Mouse (Mus musculus) NIH3T3 (cell line): Measurements from ENCODE around the gene Spg20.

ENCODE experiments used
- DNase-seq: peaks from one replicate; pipeline ENCODE4 v3.0.0-alpha.2; 2012; ENCODE audit warnings: low read depth

Gene Spg20

DNA sequence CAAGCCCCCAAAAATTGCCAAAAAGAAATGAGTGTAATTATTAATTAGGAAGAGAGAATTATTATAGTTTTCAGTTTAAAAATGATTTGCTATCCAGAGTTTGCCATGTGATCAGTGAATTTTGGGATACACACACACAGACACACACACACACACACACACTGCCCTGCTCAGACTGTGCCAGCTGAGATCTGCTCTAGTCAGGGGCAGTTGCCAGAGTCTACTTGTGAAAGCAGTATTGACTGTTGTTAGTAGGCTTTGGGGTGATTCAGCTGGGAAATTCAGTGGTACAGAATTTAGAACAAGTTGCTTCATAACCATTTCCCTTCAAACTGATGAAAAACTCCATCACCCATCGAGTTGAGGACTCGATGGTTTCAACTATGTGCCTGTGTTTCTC is 35.2 kb downstream of the Spg20 start:
- no peak for DNase-seq

DNA sequence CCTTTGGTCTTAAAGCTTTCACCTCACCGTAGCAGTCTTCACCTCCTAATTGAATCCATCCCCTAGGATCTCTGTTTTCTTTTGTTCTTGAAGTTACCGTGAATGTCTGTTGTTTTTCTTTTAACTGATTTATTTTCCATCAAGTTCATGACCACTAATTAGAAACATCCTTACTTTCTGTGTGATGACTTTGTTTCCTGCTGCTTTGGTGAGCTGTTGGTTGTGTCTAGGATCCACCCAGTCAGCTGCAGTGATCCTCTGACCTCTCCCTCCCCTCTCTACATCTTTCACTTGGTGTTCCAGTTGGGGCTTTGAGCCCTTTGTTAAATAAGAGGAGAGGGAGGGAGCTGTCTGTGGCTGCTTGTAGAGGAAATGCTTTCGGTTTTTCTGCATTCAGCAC is 36.2 kb downstream of the Spg20 start:
- peak; percentile 25 for DNase-seq

DNA sequence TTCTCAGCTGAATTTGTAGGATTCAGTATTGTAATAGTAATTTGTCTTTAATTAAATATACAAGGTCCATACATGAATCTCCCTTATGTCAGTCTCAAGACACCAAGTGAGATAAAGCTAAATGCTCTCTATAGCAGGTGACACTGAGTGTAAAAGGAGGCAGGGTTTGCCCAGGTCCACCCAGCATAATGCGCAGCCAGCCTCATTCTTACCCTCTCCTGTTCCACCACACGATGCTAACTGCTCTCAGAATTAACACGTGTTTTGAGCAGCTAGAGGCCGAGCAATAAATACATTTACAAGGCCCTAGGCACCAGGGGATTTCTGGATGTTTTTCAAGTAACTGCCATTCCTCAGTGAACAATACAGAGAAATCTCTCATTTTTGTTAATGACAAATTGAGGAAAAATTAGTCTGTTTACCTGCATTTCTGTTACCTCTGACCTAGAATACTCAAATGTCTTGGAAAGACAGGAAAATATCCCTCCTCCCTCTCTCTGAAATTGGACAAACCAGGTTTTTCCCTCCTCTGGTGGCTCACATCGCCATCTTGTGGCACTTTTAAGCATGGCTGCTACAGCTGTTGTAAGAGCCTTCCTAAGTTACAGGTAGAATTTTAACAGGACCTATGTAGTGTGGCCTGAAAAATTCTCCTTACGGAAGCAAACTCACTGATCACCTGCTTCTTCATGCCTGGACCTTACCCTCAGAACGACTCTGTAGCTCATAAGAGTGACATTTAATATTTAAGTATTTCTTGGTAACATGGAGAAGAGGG is 39.9 kb downstream of the Spg20 start:
- peak; percentile 85 for DNase-seq

DNA sequence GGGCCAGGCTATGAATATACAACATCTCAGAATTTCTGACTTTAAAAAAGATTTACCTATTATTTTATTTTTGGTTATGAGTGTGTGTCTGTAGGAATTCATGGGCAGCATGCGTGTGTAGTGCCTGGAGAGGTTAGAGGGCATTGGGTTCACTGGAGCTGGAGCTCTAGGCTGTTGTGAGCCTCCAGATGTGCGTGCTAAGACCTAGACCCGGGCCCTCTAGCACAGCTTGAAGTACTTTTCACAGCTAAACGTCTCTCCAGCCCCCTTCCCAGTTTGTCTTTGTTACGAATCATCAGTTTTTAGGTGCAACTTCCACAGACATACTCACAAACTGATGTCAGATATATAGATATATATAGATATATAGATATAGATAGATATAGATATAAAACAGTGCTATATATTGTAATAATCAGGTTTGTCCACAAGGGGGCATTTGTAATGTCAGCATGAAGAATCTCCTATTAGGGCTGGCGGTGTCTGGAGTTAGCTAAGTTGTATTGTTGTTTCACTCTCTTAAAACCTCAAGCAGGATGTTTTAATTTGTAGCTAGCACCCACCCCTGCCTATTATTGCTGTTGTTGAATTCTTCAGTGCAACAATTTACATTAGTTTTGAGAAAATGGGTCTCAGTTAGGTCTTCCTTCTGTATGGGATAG is 40.9 kb downstream of the Spg20 start:
- DNase-seq, result peak; percentile 87

DNA sequence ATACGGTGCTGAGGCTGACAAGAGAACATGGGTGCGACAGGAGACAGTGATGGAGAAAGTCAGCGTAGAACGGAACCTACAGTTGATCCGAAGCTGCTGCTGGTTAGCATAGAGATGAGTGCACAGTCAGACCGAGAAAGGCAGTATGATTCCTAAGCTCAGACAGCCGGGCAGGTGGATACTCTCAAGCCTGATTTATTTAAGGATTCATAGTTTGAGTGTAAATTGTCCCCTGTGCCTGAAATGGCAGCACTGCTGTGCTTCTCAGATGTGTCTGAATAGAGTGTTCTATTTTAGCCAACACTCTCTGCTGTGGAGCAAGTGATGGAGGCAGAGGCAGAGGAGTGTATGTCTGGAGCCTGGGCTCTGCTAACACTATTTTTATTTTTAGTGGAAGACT is 42.3 kb downstream of the Spg20 start:
- DNase-seq, result no peak

DNA sequence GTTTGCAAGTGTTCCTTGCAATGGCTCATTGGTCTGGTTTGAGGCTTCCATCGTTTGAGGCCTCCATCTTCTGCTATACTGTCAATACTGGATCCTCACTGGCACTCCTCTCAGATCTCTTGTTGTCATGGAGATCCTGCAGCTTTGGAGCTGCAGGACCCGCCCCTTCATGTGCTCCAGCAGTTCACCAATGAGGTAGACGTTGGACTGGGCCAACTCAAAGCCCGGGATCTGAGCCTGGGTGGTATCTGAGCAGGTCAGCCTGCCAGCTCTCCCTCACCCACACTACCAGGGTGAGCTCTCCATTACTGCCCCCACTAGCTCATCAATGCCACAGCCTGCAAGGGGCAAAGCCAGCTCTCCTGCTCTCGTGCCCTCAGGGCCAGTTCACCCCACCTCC is 45.5 kb downstream of the Spg20 start:
- no peak for DNase-seq

DNA sequence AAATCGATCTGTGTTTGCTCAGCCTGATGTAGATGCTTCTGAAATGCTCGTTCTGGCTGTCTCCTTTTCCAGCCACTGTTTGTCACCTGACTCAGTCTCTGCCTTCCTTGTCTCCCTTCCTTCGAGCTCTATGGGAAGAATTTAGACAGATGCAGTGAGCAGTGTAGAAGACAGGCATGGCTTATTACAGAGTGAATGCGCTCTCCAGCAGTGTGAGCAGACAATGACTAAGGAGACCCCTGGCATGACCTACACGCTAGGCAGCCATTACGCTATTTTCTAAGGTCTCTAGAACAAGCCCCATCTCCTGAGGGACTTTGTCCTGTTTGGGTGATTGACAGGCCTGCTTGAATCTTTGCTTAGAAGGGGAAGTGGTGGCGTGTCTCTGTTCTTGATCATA is 49.2 kb downstream of the Spg20 start:
- no peak for DNase-seq

DNA sequence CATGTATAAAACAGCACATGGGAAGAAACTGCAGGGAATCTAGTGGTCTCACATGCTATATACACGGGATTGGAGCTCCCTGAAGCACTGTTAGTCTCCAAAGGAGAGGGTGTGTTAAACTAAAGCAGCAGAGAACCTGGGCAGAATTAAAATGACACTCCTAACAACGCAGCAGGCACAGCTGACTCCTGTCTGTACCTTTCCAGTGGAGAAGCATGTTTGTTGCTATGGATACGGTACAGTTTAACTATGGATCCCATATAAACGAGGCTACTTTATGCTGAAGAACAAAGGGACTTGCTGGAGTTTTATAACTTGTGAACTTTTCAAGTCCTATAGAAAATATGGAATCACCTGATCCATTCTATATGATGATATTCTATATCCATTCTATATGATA is 51.6 kb downstream of the Spg20 start:
- no peak for DNase-seq

DNA sequence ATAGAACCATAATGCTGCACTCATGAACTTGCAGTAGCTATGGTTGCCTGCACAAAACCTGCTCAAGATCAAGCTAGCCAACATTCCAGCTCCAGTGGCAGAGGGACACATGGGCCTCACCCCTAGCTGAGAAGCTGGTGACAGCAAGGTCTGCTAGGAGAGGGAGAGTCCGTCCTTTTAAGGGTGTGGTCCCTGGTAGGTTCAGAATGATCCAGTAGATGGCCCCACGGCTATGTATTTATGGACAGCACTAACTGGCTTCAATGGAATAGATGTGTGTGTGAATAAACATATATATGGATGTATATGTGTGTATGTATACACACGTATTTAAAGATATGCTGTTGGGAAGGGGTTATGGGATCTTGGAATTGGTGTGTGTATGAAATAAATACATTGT is 60.6 kb downstream of the Spg20 start:
- DNase-seq, result peak; percentile 33

DNA sequence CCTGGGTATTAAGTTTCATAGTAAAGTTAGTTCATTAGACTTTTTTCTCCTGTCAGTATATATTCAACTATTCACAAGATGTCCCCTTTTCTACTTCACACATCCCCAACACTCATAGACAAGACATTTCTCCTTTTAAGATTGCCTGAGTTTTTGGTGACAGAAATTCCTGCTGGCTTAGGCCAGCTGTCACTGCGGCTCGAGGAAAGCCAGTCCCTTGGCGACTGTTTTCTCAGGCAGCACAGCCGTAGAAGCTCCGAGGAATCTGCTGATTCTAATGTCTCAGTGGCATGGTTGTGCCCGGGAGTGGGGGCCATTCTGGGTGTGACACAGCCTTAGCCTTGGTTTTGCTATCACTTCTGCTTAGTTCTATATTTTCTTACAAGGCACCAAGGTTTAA is 65.4 kb downstream of the Spg20 start:
- no peak for DNase-seq

DNA sequence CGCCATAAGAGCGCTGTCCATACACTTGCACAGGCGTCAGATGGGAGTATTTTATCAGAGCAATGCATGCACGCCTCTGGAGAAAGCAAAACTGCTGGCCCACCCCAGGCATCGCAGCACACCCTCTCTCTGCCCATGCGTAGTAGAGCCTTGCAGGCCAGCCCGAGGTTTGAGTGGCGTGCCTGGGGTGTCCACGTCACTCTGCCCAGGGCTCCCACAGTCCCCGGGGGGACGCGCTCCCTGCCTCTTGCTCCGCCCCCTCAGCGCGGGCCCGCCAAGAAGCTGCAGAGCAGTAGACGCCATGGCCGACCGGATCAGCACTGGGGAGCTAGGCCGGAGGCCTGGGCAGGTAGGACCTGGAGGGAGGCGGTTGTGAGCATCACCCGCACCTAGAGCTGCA is 69.9 kb downstream of the Spg20 start, which contains the start of gene Sohlh2:
Sohlh2 (plus strand) TSS at position 263 of the 400 bp plus-strand sequence.
- DNase-seq, result no peak
